Mouse (Mus musculus) left cerebral cortex, postnatal 36 days (tissue): ENCODE data around the gene Hist1h2be. TPM values are rescaled to one million over a fixed set of nuclear protein-coding genes. Genes with fewer than 3 reads are reported as not detected.
"Not testable (repeated sequence)": the region's sequence is repeated elsewhere in the genome, so short reads cannot be mapped to it uniquely, and the experiment has no call there.

Source experiments
- DNase-seq, 2 experiments: peaks; one replicate each; pipeline ENCODE4 v3.0.0; 2021 to 2022; ENCODE audit warnings: low spot score in 2 of 2, mixed read lengths in 1 of 2
- intact Hi-C: fragments of 180-260 bp; cut with DNase I; formaldehyde crosslinking; loops from one replicate; pipeline ENCODE4 v1.15.1; 2025
- total RNA-seq, 2 experiments: library from RNA; stranded (reverse); gene quantifications; 2 replicates each; pipeline ENCODE4 v1.2.3; 2021

The Hist1h2be gene
- total RNA-seq, 2 experiments from 2014 or later, result 7.0 to 7.4 TPM

DNA sequence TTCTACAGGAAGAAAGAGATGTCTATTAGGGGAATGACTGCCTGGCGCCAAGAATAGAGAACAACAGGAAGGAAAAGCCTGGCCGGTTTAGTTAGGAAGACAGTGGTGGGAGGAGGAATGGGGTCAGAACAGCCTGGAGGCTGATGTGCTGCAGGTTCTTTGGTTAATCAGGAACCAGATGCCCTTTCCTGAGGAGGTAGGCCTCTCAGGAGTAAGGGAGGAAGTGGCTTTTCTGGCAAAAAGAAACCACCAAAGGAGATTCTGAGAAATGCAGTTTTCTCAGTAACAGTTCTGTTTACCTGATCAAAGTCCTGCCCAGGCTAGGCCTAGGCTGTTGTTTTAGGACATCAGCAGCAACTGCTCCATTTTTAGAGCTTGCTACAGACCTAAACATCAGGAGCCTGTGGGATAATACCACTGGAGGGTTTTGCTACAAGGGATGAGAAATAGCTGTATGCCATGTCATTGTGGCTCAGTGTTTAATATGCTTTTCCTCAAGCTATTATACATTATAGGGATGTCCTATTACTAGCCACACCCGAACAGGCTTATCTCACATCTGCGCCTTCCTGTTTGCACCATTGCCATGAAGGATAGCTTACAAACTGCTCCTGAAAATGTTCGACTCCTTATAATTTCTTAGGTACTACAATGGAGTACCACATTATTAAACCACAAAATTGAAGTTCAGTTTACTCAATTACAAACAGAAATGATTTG, 27.7 kb downstream of the Hist1h2be start:
- intact Hi-C loops, result no loop called here
- DNase-seq, result no peak

DNA sequence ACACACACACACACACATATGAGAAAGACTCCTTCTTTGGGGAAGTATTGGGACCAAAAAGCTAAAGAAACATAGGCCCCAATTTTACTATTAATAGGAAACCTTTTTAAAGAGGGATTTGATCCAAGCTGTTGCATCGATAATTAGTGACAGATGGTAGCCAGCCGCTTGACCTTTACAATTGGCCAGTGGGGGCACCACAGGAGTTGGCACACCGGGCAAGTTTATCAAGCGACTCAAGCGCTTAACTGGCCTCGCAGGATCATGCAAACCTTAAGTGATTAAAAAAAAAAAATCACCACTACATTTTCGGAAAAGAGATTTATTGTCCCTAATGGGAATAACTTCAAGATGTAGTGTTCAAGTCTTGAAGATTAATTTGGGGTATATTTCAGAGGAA, 28.3 kb downstream of the Hist1h2be start:
- intact Hi-C loops, result no loop called here
- no peak for DNase-seq

DNA sequence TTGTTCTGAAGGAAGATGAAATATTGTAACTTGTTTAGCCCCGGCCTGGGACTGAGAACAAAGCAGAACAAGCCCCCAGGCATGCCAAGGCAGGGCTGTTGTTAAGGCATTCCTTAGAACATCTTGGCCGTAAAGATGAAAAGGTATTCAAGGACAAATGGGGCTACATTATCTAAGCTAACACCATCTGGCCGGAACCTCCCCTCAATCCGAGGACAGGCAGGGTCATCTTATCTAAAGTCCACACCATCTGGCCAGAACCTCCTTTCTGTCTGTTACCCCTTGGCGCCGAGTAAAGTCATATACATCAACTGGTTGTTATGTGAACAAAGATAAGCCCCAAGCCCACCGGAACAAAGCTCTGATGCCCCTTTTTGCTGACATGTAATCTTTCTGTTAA, 29.0 kb downstream of the Hist1h2be start:
- DNase-seq, intact Hi-C loops: not testable (repeated sequence)

DNA sequence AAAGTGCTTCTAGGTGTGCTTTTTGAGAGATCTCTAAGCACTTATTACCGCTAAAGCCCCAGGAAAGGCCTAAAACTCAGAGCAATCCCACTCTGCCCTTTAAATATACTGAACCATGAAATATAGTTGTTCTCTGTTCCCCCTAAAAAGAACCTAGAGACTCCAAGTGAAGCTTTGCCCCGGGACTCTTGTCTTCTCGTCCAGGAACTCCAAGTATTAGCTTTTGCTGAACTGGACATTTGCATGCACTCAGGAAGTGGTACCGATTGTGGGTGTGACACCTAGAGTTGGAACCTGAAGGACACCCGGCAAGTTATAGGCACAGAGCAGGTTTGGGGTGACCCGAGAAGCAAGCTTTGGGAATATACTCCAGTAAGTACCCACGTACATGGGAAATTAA, 29.7 kb downstream of the Hist1h2be start:
- no peak for DNase-seq
- intact Hi-C loops, result no loop called here

DNA sequence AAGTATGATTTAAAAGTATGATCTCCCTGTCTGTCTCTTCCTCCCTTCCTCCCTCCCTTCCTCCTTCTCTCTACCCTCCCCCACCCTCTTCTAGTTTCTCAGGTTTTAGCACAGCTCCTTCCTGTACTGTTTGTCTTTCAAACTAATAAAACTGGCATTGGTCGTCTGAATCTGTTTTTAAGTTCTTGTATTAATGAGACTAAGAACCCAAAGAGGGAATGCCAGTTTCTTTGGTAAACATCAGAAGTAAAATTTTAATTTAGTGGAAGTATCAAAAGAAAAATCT, 34.0 kb downstream of the Hist1h2be start:
- no peak for DNase-seq
- intact Hi-C loops, result loop anchor here (5.0 kb wide), 2 partner anchors 35 to 95 kb away; partner anchors contain the start of genes Hist1h1e, Hist1h2ac, Hist1h2bc and Hist1h2be

DNA sequence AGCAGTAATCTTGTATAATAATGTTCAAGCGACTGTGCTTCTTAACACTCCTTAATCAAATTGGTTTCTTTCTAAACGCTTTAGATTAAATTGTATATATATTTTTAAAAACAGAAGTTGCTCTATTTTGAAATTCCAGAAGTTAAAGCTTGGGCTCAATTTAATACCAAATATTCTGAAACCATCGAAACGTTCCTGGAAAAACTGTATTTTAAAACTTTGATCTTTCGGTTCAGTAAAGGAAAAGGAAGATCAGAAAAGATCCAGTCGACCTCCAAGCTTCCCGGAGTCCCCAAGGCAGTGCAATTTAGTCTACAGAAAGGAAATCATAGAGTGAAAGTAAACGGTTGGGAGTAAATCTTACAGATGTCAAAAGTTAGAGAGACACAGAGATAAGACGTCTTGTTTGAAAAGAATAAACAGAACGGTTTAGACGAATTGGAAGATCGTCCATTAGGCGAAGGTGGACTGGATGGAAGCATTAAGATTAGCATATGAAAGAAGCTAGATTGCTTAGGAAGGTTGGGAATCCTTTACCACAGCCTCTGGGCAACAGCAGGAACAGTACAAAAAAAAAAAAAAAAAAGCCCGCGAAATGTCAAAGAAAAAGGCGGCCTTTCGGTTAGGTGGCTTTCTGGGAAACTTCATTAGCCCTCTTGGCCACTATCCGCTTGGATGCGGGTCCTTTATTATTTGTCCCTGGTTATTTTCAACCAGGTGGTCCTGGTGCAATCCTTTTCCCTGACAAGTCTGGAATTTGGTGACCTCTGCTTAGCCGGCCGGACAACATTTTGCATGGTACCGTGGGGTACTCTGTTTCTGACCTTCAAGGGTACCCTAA, 34.6 kb downstream of the Hist1h2be start:
- DNase-seq, result no peak
- intact Hi-C loops, result loop anchor here (5.0 kb wide), 2 partner anchors 36 to 96 kb away; partner anchors contain the start of genes Hist1h1e, Hist1h2ac, Hist1h2bc and Hist1h2be

DNA sequence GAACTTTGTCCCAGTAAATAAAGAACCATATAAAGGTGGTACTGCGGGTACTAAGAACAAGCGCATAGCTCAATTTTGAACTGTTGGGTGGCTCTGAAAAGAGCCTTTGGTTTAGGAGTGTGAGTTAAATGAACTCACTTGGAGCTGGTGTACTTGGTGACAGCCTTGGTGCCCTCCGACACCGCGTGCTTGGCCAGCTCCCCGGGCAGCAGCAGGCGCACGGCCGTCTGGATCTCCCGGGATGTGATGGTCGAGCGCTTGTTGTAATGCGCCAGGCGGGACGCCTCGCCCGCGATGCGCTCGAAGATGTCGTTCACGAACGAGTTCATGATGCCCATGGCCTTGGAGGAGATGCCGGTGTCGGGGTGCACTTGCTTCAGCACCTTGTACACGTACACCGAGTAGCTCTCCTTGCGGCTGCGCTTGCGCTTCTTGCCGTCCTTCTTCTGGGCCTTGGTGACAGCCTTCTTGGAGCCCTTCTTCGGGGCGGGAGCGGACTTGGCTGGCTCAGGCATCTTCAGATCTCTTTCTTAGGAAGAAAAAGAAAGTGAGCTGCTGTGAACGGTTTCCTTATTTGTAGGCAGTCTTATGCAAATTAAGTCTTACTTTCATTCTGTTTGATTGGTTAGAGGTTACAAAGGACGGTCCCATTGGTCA, 35.4 kb downstream of the Hist1h2be start:
- intact Hi-C loops, result loop anchor here (1.0 to 5.0 kb wide), 3 partner anchors 37 to 112 kb away; partner anchors contain the start of genes Hist1h1e, Hist1h2ac, Hist1h2bc and Hist1h2be
- peak; percentile 67 for DNase-seq

DNA sequence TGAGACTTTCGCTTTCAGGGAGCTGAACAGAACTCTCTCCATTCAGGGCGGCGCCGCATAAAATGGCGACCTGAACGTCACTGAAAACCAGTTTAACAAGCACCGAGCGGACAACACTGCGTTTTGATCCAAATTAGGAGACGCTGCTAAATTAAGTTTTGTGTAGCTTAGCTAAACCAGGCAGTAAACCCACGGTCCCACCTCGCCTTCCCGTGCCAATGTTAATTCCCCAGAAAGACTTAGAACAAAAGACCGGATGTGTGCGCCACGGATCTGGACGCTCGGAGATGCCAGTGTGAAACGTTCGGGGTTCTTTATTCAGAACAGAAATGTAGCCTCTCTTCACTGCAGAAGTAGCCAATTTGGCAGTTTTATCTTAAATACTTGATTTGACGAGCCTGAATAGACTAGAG, 35.9 kb downstream of the Hist1h2be start:
- intact Hi-C loops, result loop anchor here (1.0 to 5.0 kb wide), 3 partner anchors 37 to 112 kb away; partner anchors contain the start of genes Hist1h1e, Hist1h2ac, Hist1h2bc and Hist1h2be
- DNase-seq, result peak; percentile 76 to 77

DNA sequence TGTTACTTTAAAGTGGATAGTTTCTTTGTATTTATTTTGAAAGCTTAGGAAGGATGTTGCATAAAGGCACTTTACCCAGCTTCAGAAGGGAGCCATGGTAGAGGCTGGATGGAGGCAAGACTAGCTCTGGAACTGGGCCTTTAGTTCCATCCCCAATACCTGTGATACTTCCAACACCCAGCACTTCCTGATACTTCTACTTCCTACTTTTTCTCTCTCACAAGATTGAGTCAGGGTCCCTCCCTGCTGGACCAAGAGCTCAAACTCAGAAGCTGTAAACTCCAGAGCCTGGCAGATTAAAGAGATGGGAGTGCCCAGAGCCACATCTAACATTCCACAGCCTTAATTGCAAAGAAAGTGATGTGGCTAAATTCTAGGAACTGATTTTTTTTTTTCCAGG, 36.6 kb downstream of the Hist1h2be start:
- intact Hi-C loops, result loop anchor here (5.0 kb wide), 2 partner anchors 52 to 158 kb away; partner anchors contain the start of genes Hist1h2af and Hist1h4h

DNA sequence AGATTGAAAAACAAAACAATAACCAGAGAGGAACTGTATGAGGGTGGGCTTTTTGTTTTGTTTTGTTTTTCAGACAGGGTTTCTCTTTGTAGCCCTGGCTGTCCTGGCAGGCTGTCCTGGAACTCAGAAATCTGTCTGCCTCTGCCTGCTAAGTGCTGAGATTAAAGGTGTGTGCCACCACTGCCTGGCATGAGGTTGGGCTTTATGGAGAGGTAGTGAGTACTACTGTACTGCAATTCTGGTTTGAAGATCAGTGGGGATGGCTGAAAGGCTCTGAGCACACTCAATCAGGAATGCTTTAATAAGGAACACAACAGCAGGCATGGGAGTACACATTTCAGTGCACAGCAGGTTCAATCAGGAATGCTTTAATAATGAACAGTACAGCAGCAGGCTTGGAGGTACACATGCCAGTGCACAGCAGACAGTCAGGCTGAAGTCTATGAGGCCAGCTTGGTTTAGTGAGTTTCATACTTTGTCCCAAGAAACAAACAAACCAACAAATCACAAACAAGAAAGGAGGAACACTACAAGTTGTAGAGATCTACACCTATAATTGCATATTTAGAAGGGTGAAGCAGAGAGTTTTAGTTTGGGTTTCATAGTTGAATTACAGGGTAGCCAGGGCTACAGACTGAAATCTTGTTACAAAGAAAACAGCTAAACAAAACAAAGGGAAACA, 37.4 kb downstream of the Hist1h2be start:
- no peak for DNase-seq
- intact Hi-C loops, result loop anchor here (5.0 kb wide), 2 partner anchors 51 to 159 kb away; partner anchors contain the start of genes Hist1h2af and Hist1h4h

More for the DNA sequence above, 36.6 kb downstream of the Hist1h2be start:
- no peak for DNase-seq

DNA sequence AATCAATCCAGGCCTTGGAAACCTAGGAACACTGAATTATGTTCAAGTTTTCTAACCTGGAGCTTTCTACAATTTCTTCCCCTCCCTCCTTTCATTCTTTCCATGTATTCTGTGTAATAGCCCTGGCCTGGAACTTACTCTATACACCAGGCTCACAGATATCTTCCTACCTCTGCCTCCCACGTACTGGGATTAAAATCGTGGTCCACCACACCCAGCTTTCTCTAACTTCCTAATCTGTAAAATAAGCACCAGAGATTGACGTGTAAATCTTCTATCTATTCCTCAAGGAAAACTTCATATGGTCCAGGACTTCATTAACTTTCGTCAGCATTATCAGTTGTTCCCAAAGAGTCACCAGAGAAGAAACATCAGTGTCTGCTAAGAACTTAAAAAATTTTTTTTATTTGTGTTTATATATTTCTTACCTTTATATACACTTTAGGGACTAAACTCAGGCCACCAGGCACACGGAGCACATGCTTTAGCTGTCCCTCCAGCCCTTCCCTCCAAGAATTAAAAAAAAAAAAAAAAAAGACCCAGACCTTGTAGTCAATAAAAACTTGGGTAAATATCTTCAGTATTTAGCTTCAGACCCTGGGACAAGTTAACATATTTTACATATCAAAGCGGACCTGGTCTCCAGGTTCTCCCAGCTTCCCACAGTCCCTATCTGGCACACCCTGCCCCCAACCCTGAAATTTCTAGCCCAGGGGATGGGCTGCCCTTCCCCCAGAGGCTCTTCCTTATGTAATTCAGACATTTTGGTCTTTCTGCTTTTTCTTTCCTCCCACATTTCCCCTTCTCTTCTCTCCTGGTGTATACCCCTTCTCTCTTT, 38.5 kb downstream of the Hist1h2be start:
- no peak for DNase-seq
- intact Hi-C loops, result loop anchor here (5.0 kb wide), 2 partner anchors 50 to 160 kb away; partner anchors contain the start of genes Hist1h2af and Hist1h4h

DNA sequence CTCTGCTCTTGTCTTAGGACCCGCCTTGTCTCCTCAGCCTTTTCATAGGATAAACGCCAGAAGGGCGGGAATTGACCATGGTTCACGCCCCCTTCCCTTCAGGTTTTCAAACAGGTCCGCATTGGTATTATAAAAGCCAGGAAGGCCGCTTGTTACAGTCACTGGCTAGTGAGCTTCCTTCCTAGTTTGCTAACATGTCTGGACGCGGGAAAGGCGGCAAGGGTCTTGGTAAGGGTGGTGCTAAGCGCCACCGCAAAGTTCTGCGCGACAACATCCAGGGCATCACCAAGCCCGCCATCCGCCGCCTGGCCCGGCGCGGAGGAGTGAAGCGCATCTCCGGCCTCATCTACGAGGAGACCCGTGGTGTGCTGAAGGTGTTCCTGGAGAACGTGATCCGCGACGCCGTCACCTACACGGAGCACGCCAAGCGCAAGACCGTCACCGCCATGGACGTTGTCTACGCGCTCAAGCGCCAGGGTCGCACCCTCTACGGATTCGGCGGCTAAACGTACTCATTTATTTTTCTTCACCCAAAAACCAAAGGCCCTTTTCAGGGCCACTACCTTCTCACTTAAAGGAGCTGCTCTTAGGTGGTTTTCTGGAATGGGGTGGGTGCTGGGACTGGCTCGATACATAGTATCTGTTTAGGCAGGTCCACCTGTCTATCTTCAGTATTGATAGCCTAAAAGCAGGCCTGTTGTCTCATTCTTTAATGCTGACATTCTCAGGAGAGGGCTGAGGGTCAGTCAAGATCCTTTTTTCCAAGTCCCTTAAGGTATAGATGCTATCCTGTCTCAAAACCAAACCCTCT, 39.3 kb downstream of the Hist1h2be start, which contains the start of gene Hist1h4d:
Gene Hist1h4d, plus strand, starts transcription at position 191 of the 811 bp plus-strand sequence.
- DNase-seq, result peak; percentile 98
- intact Hi-C loops, result loop anchor here (5.0 kb wide), 2 partner anchors 49 to 161 kb away; partner anchors contain the start of genes Hist1h2af and Hist1h4h

DNA sequence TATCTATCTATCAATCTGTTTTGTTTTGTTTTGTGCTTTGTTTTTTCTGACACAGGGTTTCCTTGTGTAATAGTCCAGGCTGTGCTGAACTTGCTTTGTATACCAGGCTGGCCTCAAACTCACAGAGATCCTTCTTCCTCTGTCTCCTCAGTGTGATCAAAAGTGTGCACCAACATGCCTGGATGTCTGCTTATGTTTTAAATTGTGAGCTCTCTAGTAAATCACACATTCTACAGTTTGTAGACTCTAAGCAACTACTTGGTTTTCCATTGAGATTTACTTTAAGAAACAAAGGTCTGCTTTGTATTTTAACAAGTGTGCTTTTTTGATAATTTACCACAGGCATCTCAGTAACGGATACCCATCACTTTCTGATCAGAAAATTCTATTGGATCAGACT, 43.1 kb downstream of the Hist1h2be start:
- intact Hi-C loops, result no loop called here
- no peak for DNase-seq

DNA sequence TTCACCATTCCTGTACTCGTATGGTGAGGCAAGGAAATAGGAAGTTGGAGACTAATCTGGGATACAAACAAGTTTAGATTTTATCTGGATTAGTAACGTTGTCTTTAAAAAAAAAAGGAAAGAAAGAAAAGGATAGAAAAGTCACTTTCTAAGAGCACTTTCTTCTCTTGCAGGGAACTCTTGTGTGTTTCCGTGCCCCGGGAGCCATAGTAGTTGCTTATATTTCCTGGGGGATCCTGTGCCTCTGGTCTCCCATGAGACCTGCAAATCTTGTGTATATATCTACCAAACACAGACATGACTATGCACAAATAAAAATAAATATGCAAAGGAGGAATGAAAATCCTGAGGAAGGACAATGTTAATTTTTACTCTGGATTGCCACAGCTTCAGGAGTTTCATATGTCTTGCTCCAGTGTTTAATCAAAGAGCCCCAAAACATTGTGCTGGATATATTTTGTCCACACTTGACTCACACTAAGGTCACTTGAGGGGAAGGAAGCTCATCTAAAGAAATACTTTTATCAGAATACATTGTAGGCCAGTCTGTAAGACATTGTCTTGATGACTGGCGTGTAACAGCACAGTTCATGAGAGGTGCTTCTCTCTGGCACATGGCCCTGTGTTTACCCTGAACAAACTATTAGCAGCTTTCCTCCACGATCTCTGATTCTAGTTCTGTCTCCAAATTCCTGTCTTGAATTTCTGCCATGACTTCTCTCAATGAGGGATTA, 43.9 kb downstream of the Hist1h2be start:
- intact Hi-C loops, result no loop called here
- DNase-seq, result no peak

DNA sequence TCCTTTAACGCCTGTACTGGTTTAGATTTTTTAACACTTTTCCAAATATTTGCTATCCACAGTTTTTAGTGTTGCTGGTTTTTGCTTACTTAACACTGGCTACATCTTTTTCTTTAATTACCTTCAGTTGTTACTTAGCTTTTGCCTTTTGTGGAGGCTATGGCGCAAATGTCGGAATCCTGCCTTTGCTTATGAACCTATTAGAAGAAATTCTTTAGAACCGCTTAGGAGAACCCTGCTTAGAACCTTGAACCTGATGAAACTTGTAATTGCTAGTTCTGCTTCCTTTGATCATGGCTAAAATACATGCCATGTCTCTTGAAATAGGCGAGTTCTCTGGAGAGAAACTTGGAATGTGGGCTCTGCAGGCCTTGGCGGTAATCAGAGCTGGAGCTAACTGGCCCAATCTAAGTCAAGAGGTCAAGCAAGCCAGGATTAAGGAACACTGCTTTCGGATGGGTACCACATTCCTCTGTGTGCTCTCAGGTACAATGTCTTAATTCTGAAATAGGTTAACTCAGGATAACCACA, 44.5 kb downstream of the Hist1h2be start:
- intact Hi-C loops, result no loop called here
- no peak for DNase-seq

DNA sequence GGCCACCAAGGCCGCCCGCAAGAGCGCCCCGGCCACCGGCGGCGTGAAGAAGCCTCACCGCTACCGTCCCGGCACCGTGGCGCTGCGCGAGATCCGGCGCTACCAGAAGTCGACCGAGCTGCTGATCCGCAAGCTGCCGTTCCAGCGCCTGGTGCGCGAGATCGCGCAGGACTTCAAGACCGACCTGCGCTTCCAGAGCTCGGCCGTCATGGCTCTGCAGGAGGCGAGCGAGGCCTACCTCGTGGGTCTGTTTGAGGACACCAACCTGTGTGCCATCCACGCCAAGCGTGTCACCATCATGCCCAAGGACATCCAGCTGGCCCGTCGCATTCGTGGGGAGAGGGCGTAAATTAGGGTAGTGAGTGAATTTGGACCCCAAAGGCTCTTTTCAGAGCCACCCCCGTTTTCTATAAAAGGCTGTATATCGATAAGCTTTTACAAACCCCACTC, 45.0 kb downstream of the Hist1h2be start:
- intact Hi-C loops, result not testable (repeated sequence)
- DNase-seq, result peak; percentile 24 to 38
